Mouse (Mus musculus) MEL (cell line): Measurements from ENCODE around the gene Actr3b.

Experiments
- CTCF ChIP-seq, 3 experiments: IDR thresholded peaks in 2 of 3; conservative IDR thresholded peaks in 1 of 3; 2 replicates each; pipeline ENCODE4 v1.5.1; 2011 to 2012; ENCODE audit warnings: low read length in 3 of 3, low read depth in 2 of 3, mild to moderate bottlenecking in 2 of 3, improper control_type of control experiment in 1 of 3, inconsistent platforms in 1 of 3, mixed read lengths in 1 of 3, moderate library complexity in 1 of 3; ENCODE audit not compliant: control insufficient read depth in 1 of 3, insufficient read depth in 1 of 3, poor library complexity in 1 of 3, severe bottlenecking in 1 of 3
- ELF1 ChIP-seq: IDR thresholded peaks from 2 replicates; pipeline ENCODE4 v1.6.1; 2014; ENCODE audit warnings: low read depth, mild to moderate bottlenecking, inconsistent platforms, low read length, improper control_type of control experiment, moderate library complexity
- ETS1 ChIP-seq: IDR thresholded peaks from 2 replicates; pipeline ENCODE4 v1.6.1; 2012; ENCODE audit warnings: low read depth, mild to moderate bottlenecking, inconsistent platforms, low read length, improper control_type of control experiment, moderate library complexity
- HCFC1 ChIP-seq: IDR thresholded peaks from 2 replicates; pipeline ENCODE4 v1.6.1; 2012; ENCODE audit warnings: low read depth, mild to moderate bottlenecking, inconsistent platforms, low read length, improper control_type of control experiment, moderate library complexity
- MAFK ChIP-seq: IDR thresholded peaks from 2 replicates; pipeline ENCODE4 v1.6.1; 2011; ENCODE audit warnings: low read depth, mild to moderate bottlenecking, low read length, improper control_type of control experiment, borderline replicate concordance
- MEF2A ChIP-seq: IDR thresholded peaks from 2 replicates; pipeline ENCODE4 v1.6.1; 2014; ENCODE audit warnings: low read depth, mild to moderate bottlenecking, inconsistent platforms, low read length, improper control_type of control experiment; ENCODE audit not compliant: poor library complexity, insufficient replicate concordance, severe bottlenecking; ENCODE audit errors: extremely low read depth
- MXI1 ChIP-seq: IDR thresholded peaks from 2 replicates; pipeline ENCODE4 v1.6.1; 2011; ENCODE audit warnings: mild to moderate bottlenecking, low read depth, low read length, improper control_type of control experiment
- NRF1 ChIP-seq: IDR thresholded peaks from 2 replicates; pipeline ENCODE4 v1.6.1; 2014; ENCODE audit warnings: low read depth, mild to moderate bottlenecking, inconsistent platforms, low read length, improper control_type of control experiment, moderate library complexity; ENCODE audit not compliant: poor library complexity, insufficient read depth, severe bottlenecking
- POLR2A ChIP-seq, 2 experiments: IDR thresholded peaks; 2 replicates each; pipeline ENCODE4 v1.6.1; 2011 to 2012; ENCODE audit warnings: low read length in 2 of 2, mild to moderate bottlenecking in 2 of 2, control low read depth in 1 of 2, improper control_type of control experiment in 1 of 2, low read depth in 1 of 2, moderate library complexity in 1 of 2; ENCODE audit not compliant: control insufficient read depth in 1 of 2, insufficient read depth in 1 of 2, poor library complexity in 1 of 2
- RCOR1 ChIP-seq: IDR thresholded peaks from 2 replicates; pipeline ENCODE4 v1.6.1; 2012; ENCODE audit warnings: low read depth, mild to moderate bottlenecking, inconsistent platforms, low read length, improper control_type of control experiment
- SMC3 ChIP-seq: IDR thresholded peaks from 2 replicates; pipeline ENCODE4 v1.6.1; 2011; ENCODE audit warnings: low read depth, low read length, improper control_type of control experiment
- TAL1 ChIP-seq: IDR thresholded peaks from 2 replicates; pipeline ENCODE4 v1.6.1; 2012; ENCODE audit warnings: mild to moderate bottlenecking, inconsistent platforms, low read length, moderate library complexity, mixed read lengths
- UBTF ChIP-seq: IDR thresholded peaks from 2 replicates; pipeline ENCODE4 v1.6.1; 2012; ENCODE audit warnings: low read depth, mild to moderate bottlenecking, inconsistent platforms, low read length, improper control_type of control experiment, moderate library complexity, borderline replicate concordance; ENCODE audit not compliant: insufficient read depth
- ZNF384 ChIP-seq: IDR thresholded peaks from 2 replicates; pipeline ENCODE4 v1.6.1; 2012; ENCODE audit warnings: low read depth, mild to moderate bottlenecking, inconsistent platforms, low read length, improper control_type of control experiment

DNA sequence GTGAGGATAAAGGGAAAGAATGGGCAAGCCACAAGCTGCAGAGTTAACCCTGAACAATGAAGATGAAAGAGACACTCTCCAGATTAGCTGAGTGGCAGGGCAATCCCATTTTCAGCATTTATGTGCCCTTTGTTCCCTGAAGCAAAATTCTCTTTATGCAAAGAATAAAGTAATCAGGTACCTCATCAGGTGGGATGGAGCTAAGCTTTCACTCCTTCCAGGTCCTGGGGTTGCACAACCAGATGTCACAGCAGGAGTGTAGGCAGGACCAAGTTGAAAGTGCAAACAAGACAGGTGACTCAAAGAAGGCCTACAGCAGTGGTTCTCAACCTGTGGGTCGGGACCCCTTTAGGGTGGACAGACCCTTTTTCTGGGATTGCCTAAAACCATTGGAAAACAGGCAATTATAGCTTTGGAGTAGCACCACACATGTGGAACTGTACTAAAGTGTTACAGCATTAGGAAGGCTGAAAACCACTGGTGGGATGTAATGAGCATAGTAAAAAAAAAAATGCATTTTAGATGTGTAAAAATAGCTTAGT is 35.6 kb upstream of the Actr3b start:
- TF ChIP-seq ETS1 (no peak), ELF1 (no peak), MAFK (no peak), CTCF (IDR thresholded peaks at IDR 0.05 in 2 of 3, conservative IDR thresholded peaks at IDR 0.05 in 1 of 3; ENCODE audit: control insufficient read depth in 1 of 3, insufficient read depth in 1 of 3, low read depth in 2 of 3, low read length in 3 of 3, poor library complexity in 1 of 3, severe bottlenecking in 1 of 3) (no peak), HCFC1 (no peak), ZNF384 (no peak), MXI1 (no peak), MEF2A (no peak), POLR2A (IDR thresholded peaks at IDR 0.05; ENCODE audit: control insufficient read depth in 1 of 2, insufficient read depth in 1 of 2, low read depth in 1 of 2, low read length in 2 of 2, poor library complexity in 1 of 2) (no peak), RCOR1 (no peak), SMC3 (no peak), TAL1 (no peak), NRF1 (no peak), UBTF (no peak)
